Mouse (Mus musculus) liver, embryonic 12.5 days (tissue): ENCODE results near the gene Ephb4. TPM values are rescaled to one million over a fixed set of nuclear protein-coding genes. Genes with fewer than 3 reads are reported as not detected.

Experiments
- ATAC-seq: fragments of 200-750 bp; cut with Nextera tagmentation; 2 replicates; pipeline ENCODE4 v1.8.0; 2017; ENCODE audit warnings: moderate number of reproducible peaks, mild to moderate bottlenecking, moderate library complexity
- H3K27ac ChIP-seq: fragments of 300-500 bp; sonication (generic); 2 replicates; pipeline ENCODE4 v1.5.1; 2016; ENCODE audit warnings: mild to moderate bottlenecking
- H3K27me3 ChIP-seq: fragments of 300-500 bp; sonication (generic); replicated peaks from 2 replicates; pipeline ENCODE4 v1.6.1; 2016; ENCODE audit warnings: mild to moderate bottlenecking, moderate library complexity
- H3K36me3 ChIP-seq: fragments of 300-500 bp; sonication (generic); 2 replicates; pipeline ENCODE4 v1.6.1; 2016; ENCODE audit warnings: mild to moderate bottlenecking, moderate library complexity
- H3K4me1 ChIP-seq: fragments of 300-500 bp; sonication (generic); 2 replicates; pipeline ENCODE4 v1.6.1; 2016
- H3K4me2 ChIP-seq: fragments of 300-500 bp; sonication (generic); 2 replicates; pipeline ENCODE4 v1.6.1; 2016; ENCODE audit warnings: mild to moderate bottlenecking, moderate library complexity
- H3K4me3 ChIP-seq: fragments of 300-500 bp; sonication (generic); 2 replicates; pipeline ENCODE4 v1.5.1; 2016; ENCODE audit warnings: mild to moderate bottlenecking, moderate library complexity
- H3K9ac ChIP-seq: fragments of 300-500 bp; sonication (generic); 2 replicates; pipeline ENCODE4 v1.6.1; 2016; ENCODE audit warnings: mild to moderate bottlenecking, moderate library complexity
- H3K9me3 ChIP-seq: fragments of 300-500 bp; sonication (generic); replicated peaks from 2 replicates; pipeline ENCODE4 v1.6.1; 2016; ENCODE audit warnings: mild to moderate bottlenecking, moderate library complexity
- WGBS: fragments of 180-500 bp; shearing (Covaris S2); methylation state at CpG from one replicate; pipeline ENCODE4 v1.1.7; 2016; ENCODE audit not compliant: insufficient replicate concordance; 5-methylcytosine and 5-hydroxymethylcytosine counted together
- polyA plus RNA-seq: library from polyadenylated mRNA; unstranded; fragments of >200 nt; fragmentation: Nextera tagmentation; extraction: Ambion mirVana; gene quantifications from 2 replicates; pipeline ENCODE4 v1.2.1, GENCODE M21; 2016

The Ephb4 gene
- polyA plus RNA-seq, 1 experiment from 2014 or later: 14.2 TPM

GRCm38 (mm10) chr5:137375627-137376026, 25.7 kb downstream of the Ephb4 start:
- Histone ChIP-seq H3K4me3 (no peak overlapping the region), H3K27ac (no peak overlapping the region), H3K4me2 (no peak overlapping the region), H3K4me1 (0 out of 2 replicates have a peak, but pooled peaks cover 2% of the 10 kb centered on the region), H3K9me3 (no peaks in the 10 kb centered on the region), H3K9ac (no peak overlapping the region), H3K27me3 (no peaks in the 10 kb centered on the region; the same call in 1 of the 2 replicates), H3K36me3 (peaks cover 48% of the 10 kb centered on the region)
- WGBS: 42% methylated on average over 2 of the region's 2 CpGs
- no peak for ATAC-seq

DNA sequence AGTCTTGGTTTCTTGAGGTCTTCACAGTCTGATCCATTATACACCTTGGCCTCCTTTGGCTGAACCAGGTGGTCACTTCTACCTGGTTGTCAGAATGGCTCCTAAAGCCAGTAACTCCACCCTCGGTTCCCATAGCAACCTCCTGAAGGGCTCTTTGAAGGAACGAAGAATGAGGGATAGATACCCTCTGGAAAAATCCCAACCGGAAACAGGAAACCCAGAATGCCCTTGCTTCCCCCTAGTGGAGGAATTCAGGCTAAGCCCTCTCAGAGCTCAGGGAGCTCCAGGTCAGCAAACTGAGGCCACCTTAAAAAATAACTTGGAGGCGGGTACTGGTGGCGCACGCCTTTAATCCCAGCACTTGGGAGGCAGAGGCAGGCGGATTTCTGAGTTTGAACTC, 26.3 kb downstream of the Ephb4 start:
- no peak for ATAC-seq
- Histone ChIP-seq H3K36me3 (peaks cover 43% of the 10 kb centered on the region), H3K27me3 (no peaks in the 10 kb centered on the region; the same call in 1 of the 2 replicates), H3K4me3 (no peak overlapping the region), H3K4me1 (0 out of 2 replicates have a peak, but pooled peaks cover 2% of the 10 kb centered on the region), H3K9ac (no peak overlapping the region), H3K4me2 (no peak overlapping the region), H3K27ac (no peak overlapping the region), H3K9me3 (no peaks in the 10 kb centered on the region)
- WGBS: 37% methylated on average over 7 of the region's 7 CpGs

- no peaks in the 10 kb centered on the region; the same call in 1 of the 2 replicates for H3K27me3 ChIP-seq
- H3K4me2 ChIP-seq: no peak overlapping the region
- WGBS: 56% methylated on average over 9 of the region's 9 CpGs
- H3K27ac ChIP-seq: no peak overlapping the region
- H3K36me3 ChIP-seq: peaks cover 37% of the 10 kb centered on the region
- H3K9ac ChIP-seq: no peak overlapping the region
- no peaks in the 10 kb centered on the region for H3K9me3 ChIP-seq
- no peak overlapping the region for H3K4me3 ChIP-seq
- ATAC-seq: 0 out of 2 replicates have a peak, but pooled peaks have one; percentile 2
- 0 out of 2 replicates have a peak, but pooled peaks cover 2% of the 10 kb centered on the region for H3K4me1 ChIP-seq
Observed at GRCm38 (mm10) chr5:137376722-137377121, 26.8 kb downstream of the Ephb4 start.

GRCm38 (mm10) chr5:137377176-137377575, 27.3 kb downstream of the Ephb4 start:
- no peak overlapping the region for H3K4me3 ChIP-seq
- 0 out of 2 replicates have a peak, but pooled peaks have one; percentile 21 for ATAC-seq
- no peak overlapping the region for H3K27ac ChIP-seq
- 0 out of 2 replicates have a peak, but pooled peaks cover 2% of the 10 kb centered on the region for H3K4me1 ChIP-seq
- H3K9ac ChIP-seq: no peak overlapping the region
- H3K9me3 ChIP-seq: no peaks in the 10 kb centered on the region
- no peak overlapping the region for H3K4me2 ChIP-seq
- no peaks in the 10 kb centered on the region; the same call in 1 of the 2 replicates for H3K27me3 ChIP-seq
- H3K36me3 ChIP-seq: peaks cover 33% of the 10 kb centered on the region
- 24% methylated on average over 11 of the region's 11 CpGs for WGBS

- 0 out of 2 replicates have a peak, but pooled peaks cover 2% of the 10 kb centered on the region for H3K4me1 ChIP-seq
- no peaks in the 10 kb centered on the region; the same call in 1 of the 2 replicates for H3K27me3 ChIP-seq
- H3K9me3 ChIP-seq: no peaks in the 10 kb centered on the region
- H3K9ac ChIP-seq: no peak overlapping the region
- 42% methylated on average over 11 of the region's 15 CpGs for WGBS
- no peak overlapping the region for H3K4me2 ChIP-seq
- no peak overlapping the region for H3K27ac ChIP-seq
- H3K36me3 ChIP-seq: peaks cover 29% of the 10 kb centered on the region
- ATAC-seq: no peak
- H3K4me3 ChIP-seq: no peak overlapping the region
Observed at GRCm38 (mm10) chr5:137377603-137378002, 27.7 kb downstream of the Ephb4 start.

DNA sequence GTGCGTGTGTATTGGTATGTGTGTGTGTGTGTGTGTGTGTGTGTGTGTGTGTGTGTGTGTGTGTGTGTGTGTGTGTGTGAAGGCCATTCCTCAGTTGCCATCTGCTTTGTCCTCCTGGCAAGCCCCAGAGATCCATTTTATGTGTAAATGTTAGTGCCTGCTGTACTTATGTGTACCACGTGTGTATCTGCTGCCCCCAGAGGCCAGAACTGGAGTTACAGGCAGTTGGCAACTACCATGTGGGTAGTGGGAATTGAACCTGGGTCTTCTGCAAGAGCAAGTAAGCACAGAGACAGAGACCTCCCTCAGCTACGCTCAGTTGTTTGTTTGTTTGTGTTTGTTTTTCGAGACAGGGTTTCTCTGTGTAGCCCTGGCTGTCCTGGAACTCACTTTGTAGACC, 31.2 kb downstream of the Ephb4 start:
- Histone ChIP-seq H3K4me3 (no peak overlapping the region), H3K27me3 (no peaks in the 10 kb centered on the region; the same call in 1 of the 2 replicates), H3K27ac (no peak overlapping the region), H3K4me1 (0 out of 2 replicates have a peak, but pooled peaks cover 2% of the 10 kb centered on the region), H3K4me2 (no peak overlapping the region), H3K9me3 (no peaks in the 10 kb centered on the region), H3K9ac (no peak overlapping the region), H3K36me3 (no peaks in the 10 kb centered on the region)
- 41% methylated on average over 4 of the region's 4 CpGs for WGBS
- no peak for ATAC-seq

DNA sequence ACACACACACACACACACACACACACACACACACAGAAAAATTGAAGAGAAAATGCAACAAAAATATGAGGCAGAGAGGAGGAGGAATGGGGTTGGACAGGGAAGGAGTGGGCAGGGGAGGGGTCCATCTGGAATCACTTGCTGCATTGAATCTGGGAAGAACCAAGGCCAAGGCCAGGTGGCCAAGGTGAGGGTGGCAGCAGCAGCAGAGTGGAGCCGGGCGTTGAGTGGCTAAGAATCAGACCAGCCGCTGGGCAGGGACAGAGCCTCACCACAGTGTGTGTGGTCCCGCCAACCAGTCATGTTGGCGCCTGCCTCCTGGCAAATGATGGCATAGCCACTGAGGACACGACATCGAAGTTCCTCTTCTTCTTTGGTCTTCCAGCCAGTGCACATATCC, 33.5 kb downstream of the Ephb4 start:
- Histone ChIP-seq H3K4me1 (no peaks in the 10 kb centered on the region), H3K27me3 (no peaks in the 10 kb centered on the region), H3K9me3 (no peaks in the 10 kb centered on the region), H3K4me3 (no peak overlapping the region), H3K27ac (no peak overlapping the region), H3K36me3 (no peaks in the 10 kb centered on the region), H3K9ac (no peak overlapping the region), H3K4me2 (no peak overlapping the region)
- no peak for ATAC-seq
- WGBS: 62% methylated on average over 7 of the region's 7 CpGs

DNA sequence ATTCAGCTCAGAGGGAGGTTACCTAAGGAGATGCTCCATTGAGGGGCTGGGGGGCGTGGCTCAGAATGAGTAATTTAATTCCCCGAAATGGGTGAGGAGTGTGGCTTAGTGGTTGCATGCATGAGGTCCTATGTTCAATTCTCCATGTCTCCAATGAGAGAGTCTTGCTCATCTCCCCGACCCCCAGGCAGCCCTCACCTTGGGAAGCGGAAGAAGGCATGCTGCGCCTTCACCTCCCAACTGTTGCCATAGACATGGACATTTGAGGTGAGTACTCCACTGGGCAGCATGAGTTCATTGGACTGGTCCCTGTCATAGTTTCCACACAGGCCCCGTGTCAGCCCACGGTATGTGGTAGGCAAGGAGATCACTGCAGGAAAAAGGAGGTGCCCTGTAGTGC, 36.8 kb downstream of the Ephb4 start:
- Histone ChIP-seq H3K27ac (no peak overlapping the region), H3K36me3 (no peaks in the 10 kb centered on the region), H3K4me1 (no peaks in the 10 kb centered on the region), H3K9ac (no peak overlapping the region), H3K27me3 (no peaks in the 10 kb centered on the region), H3K4me3 (no peak overlapping the region), H3K4me2 (no peak overlapping the region), H3K9me3 (no peaks in the 10 kb centered on the region)
- WGBS: 58% methylated on average over 7 of the region's 7 CpGs
- no peak for ATAC-seq

DNA sequence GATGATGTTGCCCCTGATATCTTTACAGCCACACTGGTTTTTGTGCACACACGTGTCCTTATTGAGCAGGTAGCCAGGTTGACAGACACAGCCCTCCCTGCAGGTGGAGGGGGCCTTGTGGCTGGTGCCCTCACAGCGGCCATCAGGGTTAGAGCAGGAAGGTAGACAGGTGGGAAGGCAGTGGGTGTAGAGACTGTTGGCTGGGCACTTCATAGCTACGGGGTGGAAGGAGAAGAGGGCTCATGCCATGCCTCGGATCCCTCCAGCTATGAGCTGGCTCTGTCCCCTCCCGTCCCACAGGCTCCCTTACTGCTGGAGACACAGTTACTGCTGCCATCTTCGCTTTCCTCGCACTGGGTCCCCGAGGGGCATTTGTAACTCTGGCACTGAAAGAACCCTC, 41.7 kb downstream of the Ephb4 start:
- 63% methylated on average over 8 of the region's 8 CpGs for WGBS
- Histone ChIP-seq H3K9me3 (no peaks in the 10 kb centered on the region), H3K36me3 (no peaks in the 10 kb centered on the region), H3K9ac (no peak overlapping the region), H3K4me2 (no peak overlapping the region), H3K27me3 (0 out of 2 replicates have a peak, but pooled peaks cover 5% of the 10 kb centered on the region), H3K4me3 (no peak overlapping the region), H3K27ac (no peak overlapping the region), H3K4me1 (peaks cover 3% of the 10 kb centered on the region; the same call in 1 of the 2 replicates)
- ATAC-seq: no peak

GRCm38 (mm10) chr5:137394456-137394855, 44.5 kb downstream of the Ephb4 start:
- Histone ChIP-seq H3K9ac (no peak overlapping the region), H3K27me3 (0 out of 2 replicates have a peak, but pooled peaks cover 9% of the 10 kb centered on the region), H3K4me1 (peaks cover 3% of the 10 kb centered on the region; the same call in 1 of the 2 replicates), H3K4me2 (no peak overlapping the region), H3K27ac (no peak overlapping the region), H3K4me3 (no peak overlapping the region), H3K36me3 (no peaks in the 10 kb centered on the region), H3K9me3 (no peaks in the 10 kb centered on the region)
- WGBS: 32% methylated on average over 7 of the region's 7 CpGs
- ATAC-seq: no peak

DNA sequence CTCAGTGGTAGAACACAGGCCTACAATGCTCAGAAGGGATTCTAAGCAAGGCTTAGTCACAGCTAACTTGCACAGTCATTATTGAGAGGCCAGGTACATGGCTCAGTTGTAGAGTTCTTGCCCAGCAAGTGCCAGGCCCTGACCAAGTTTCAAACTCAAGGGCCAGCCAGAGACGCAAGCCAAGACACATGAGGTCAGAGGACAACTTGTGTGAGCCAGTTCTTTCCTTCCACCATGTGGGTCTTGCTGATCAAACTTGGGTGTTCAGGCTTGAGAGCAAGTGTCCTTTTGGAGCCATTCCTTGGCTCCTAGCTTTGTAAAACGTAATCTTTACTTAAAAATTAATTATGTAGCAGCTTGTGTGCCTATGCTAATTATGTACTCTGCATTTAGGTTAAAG, 54.2 kb downstream of the Ephb4 start:
- peaks cover 11% of the 10 kb centered on the region for H3K4me1 ChIP-seq
- no peaks in the 10 kb centered on the region for H3K27me3 ChIP-seq
- no peaks in the 10 kb centered on the region for H3K9me3 ChIP-seq
- H3K27ac ChIP-seq: no peak overlapping the region
- H3K9ac ChIP-seq: no peak overlapping the region
- no peaks in the 10 kb centered on the region for H3K36me3 ChIP-seq
- no peak overlapping the region for H3K4me3 ChIP-seq
- H3K4me2 ChIP-seq: no peak overlapping the region
- 58% methylated on average over 2 of the region's 2 CpGs for WGBS
- ATAC-seq: no peak

GRCm38 (mm10) chr5:137409451-137409850, 59.5 kb downstream of the Ephb4 start:
- Histone ChIP-seq H3K9ac (no peak overlapping the region), H3K27ac (no peak overlapping the region), H3K27me3 (no peaks in the 10 kb centered on the region), H3K4me1 (peaks cover 18% of the 10 kb centered on the region), H3K36me3 (no peaks in the 10 kb centered on the region), H3K9me3 (no peaks in the 10 kb centered on the region), H3K4me2 (no peak overlapping the region), H3K4me3 (no peak overlapping the region)
- 62% methylated on average over 6 of the region's 6 CpGs for WGBS
- ATAC-seq: no peak

GRCm38 (mm10) chr5:137410066-137410465, 60.2 kb downstream of the Ephb4 start:
- Histone ChIP-seq H3K4me3 (no peak overlapping the region), H3K4me1 (peaks cover 18% of the 10 kb centered on the region), H3K36me3 (no peaks in the 10 kb centered on the region), H3K27me3 (no peaks in the 10 kb centered on the region), H3K27ac (no peak overlapping the region), H3K4me2 (no peak overlapping the region), H3K9me3 (no peaks in the 10 kb centered on the region), H3K9ac (no peak overlapping the region)
- ATAC-seq: no peak
- 65% methylated on average over 3 of the region's 3 CpGs for WGBS
